Mouse (Mus musculus): ENCODE data around the gene Thnsl2.

The Thnsl2 gene

DNA sequence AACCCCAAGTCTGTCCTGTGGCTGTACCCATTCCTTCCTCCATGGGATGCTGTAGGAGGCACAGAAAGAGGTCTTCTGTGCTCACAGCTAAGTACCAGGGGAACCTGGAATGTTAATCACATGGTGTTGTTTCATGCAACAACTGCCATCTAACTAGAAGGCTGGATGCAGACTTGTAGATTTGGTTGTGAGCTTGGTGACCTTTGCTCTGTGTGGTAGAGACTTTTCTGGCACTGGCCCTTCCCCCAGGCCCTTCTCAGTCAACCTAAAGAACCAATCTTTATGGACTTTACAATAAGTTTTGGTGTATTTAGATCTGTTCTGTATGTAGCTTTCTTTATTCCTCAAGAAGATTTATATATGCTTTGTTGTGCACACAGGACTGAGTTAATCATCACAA lies 13.2 kb downstream of the Thnsl2 start:
- DNase-seq (ENCODE audit: low spot score in 2 of 2): no peak

DNA sequence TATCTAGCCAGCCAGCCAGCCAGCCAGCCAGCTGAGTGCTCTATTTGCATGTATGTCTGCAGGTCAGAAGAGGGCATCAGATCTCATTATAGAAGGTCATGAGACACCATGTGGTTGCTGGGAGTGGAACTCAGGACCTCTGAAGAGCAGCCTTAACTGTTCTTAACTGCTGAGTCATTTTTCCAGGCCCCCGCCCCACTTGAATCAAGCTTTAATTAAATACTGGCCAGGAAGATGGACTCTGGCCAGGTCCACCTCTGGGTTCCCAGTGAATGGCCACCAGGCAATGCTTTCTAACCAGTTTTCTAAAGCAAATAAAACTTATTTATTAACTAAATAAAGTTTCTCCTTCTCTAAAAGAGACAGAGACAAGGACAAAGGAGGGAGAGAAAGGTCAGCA lies 14.0 kb downstream of the Thnsl2 start:
- DNase-seq (ENCODE audit: low spot score in 2 of 2): no peak

DNA sequence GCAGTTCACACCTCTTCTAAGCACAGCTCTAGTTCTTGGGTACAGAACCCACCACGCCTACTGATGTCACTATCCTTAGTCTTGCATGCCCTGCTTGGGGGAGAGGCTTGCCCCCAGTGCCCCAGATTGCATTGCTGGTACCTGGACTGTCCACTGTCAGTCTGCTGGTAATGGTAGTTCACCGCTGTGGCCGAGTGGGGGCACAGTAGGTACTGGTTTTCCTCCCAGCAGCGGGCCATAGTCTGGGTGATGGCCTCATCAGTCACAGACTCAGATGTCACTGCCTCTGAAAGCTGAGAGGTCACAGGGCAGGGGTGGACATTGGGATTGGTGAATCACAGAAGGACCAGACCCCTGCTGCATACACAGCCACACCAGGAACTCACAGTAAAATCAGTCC lies 15.2 kb downstream of the Thnsl2 start:
- DNase-seq (ENCODE audit: low spot score in 2 of 2): no peak

DNA sequence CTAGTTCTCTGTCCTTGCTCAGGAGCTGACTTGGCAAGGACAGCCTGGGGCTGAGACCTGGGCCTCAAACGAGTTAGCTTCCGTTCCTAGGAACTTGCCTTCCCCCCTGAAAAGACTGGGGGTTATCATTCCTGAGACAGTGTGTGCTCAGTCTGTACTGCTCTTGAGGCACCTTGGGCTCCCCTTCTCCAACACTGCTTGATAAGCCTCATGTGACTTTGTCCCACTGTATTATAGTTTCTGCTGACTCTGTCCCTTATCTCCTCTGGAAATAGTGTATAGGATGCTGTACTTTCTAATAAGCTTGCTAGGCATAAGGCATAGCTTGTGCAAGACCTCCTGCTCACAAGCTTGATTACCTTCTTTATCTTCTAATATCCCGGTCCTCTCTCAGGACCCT lies 17.9 kb downstream of the Thnsl2 start:
- DNase-seq (ENCODE audit: low spot score in 2 of 2): no peak

DNA sequence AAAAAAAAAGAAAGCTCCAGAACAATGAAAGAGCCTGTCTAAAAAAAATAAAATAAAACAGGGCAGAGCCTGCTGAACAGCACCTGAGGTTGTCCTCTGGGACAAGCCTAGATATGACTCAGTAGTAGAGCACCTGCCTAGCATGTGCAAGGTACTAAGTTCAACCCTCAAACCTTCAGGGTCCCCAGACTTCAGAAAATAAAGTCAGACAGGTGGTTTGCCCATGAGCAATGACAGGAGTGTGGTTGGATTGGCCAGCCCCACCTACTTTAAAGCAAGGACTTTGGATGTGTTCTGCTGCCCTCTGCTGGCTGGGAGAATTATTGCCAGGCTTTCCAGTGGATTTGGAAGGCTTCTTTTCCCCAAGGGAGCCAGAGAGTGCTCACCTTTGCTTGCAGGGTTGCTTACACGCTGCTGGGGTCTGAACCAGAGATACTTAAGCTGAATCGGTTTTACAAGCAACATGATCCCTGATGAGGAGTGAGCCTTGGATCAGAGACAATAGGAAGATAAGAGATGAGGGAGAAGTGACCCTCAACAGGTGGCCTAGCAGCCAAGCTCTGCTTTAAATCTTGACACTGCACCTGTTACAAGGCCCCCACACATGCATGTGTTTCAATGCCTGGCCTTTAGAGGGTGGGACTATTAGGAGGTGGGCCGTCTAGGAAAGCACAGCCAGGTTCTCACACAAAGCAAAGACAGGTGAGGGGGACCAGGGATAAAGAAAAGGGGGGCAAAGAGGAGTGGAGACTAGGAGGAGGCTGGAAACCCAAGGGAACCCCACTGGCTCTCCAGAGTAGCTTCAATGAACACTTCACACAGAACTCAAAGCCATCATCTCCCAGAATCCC lies 19.0 kb downstream of the Thnsl2 start:
- peak; percentile 43 to 79 for DNase-seq (ENCODE audit: low spot score in 2 of 2)

DNA sequence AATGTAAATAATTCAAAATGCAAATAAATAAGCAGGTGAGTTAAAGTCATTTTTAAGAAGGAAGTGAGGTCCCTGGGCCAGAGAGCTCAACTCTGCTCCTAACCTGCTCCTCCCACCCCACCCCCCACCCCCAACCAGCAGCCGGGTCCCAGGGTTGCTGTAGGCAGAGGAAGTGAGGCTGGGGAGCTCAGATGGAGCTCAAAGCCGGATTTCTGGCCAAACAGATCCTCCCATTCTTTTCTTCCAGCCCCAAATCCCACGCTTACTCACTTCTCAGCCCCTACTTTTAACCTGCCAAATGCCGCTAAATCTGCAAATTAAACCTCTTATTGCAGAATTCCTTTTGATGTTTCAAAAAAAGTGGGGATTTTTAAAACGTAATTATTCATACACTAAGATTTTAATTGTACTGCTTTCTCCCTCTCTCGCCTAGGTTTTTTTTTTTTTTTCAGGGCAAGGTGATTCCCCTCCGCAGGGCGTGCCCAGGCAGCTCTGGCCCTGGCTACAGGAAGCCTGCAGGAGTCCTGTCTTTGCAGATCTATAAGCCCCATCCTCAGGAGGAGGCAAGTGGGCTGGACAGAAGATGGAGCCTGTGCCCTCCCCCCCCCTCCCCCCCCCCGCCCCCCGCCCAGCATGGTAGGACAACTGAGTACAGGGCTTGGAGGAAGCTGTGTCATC lies 24.5 kb downstream of the Thnsl2 start:
- no peak for DNase-seq (ENCODE audit: low spot score in 2 of 2)

DNA sequence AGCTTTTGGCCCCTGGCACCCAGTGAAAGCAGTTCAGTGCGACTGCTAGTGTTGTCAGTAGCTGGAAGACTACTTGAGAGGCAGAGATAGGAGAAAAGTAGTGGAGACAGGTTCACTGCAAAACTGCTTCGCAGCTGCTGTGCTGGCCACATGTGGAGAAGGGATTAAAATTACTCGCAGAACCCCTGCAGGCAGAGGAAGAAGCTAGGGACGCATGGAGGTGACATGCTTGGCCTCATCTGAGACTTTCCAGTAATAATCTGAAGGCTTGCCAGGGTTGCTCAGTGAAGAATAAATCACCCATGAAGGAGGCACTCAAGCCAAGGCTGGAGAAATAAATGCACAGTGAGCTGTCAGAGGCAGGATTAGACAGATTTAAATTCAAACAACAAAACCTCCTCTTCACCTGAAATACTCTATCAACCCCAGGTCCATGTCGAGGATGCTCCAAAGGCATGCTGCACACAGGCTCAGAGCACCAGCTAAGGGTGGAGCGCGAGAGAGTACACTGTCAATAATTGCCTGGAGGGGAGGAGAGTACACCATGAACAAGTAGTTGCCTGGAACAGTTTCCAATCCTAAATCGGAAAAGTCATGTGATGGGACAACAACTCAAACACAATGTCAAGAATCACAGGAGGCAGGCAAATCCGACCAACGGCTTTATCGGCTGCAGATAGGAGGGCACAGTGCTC lies 32.7 kb downstream of the Thnsl2 start:
- no peak for DNase-seq (ENCODE audit: low spot score in 2 of 2)

DNA sequence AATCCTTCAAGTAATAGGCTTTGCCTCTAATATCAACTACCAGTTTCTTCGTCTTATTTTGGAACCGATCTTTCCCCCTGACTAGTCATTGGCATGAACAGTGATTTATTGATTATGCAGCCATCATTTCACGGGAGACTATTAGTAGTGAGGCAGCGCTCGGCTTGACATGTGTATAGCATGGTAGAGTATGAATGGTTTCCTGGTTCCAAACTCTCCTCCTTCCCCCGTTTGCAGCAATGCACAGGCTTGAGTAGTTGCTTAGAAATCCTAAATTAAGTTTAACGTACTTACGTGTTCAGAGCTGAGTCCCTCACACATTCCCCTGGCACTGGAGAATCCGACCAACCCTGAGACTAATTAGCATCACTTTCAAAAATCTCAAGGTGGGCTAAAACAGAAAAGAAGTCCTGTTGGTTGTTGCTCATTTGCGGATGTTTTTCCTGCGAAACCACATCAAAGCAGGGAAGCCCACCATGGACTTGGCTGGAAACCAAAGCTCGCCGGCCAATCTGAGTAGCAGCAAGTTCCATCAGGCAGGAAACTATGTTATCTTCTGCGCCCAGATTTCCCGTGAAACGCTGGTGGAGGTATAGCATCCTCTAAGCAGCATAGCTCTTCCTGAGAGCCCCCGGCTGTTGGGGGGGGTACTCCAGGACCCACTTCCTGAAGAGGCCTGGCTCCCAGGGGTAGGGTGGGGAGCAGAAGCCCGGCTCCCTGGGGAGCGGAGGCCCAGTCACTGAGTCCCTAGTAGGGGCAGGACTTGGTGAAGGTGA lies 37.9 kb downstream of the Thnsl2 start:
- DNase-seq (ENCODE audit: low spot score in 2 of 2): no peak

DNA sequence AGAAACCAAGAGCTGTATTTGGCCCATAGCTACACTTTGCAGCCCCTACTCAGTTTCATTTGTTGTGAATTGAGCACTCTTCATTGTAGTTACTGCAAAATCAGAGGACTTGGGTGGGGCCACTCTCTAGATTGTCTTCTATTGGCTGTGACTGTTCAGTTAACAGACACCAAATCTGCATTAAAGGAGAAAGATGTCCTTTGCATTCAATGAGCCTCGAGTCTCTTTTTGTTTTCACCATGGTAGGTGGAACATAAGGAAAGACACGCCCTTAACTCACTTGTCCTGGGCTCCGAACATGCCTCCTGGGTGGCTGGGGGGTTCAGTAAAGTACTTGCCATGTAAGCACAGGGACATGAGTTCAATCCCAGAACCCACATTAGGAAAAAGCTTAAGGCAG lies 48.1 kb downstream of the Thnsl2 start:
- no peak for DNase-seq (ENCODE audit: low spot score in 2 of 2)

DNA sequence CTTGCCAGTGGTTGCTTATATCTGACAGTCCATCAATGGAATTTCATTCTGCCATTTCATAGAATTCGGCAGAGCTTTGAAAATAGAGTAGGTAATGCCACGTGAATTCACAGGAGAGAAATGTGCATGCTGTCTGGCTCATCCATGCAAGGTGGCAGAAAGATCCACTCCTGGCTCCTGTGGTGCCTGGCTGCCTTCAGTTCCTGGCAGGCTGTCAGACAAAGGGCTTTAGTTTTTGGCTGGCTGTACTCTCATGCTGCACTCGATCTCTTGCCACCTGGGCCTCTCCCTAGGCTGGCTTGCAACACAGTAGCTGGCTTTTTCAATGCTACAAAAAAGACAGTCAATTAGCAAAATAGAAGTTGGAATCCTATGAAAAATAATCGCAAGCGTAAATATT lies 49.5 kb downstream of the Thnsl2 start:
- DNase-seq (ENCODE audit: low spot score in 2 of 2): no peak

DNA sequence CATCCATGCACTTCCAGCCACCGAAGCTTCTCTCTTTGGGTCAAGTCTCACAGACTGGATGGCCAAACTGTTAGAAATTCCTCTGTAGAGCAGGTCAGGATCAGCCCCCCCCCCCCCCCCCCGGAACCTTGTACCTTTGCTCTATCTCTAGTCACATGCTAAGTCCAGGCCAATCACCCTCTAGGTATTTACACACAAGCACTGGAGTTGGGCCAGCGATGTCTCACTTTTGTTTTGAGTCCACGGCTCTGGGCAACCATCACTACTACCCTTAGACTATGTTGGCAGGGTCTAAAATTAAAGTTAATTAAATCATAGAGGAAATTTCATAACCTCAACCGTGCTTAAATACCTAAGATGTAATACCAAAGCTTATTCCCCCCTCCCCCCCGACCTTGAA lies 50.6 kb downstream of the Thnsl2 start:
- no peak for DNase-seq (ENCODE audit: low spot score in 2 of 2)

DNA sequence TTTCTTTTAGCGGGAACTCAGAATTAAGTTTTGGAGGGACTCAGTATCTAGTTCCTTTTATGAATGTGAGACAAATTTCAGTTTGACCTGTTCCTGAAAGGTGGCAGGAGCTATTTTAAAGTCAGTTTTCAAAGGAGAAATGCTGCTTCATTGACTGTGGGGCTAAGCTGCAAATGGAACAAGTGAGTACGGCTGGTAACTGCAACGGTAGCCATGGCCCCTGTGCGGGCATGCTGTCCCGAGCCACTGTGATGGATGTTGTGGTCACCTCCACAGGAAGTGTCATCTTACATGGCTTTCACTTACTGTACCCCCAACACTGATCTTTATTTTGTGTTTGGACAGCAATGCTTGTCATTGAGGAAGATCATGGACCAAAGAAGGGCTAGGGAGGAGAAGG lies 53.8 kb downstream of the Thnsl2 start:
- no peak for DNase-seq (ENCODE audit: low spot score in 2 of 2)

DNA sequence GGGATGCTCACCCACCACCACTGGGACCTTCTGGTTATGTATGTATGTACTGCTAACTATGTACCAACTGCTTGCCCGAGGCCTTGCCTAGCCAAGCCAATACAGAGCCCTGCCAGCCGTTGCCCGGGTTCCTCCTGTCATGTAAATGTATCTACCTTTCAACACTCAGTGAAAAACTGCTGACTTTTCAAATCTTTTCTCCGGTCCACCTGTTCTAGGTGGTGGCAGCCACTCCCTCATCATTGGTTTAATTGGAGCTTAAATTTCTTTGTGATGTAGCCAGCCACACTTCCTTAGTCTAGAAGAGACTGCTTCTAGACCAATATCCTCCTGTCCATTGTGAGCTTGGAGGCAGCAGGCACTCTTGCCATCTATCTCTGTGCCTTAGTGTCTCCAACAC lies 54.5 kb downstream of the Thnsl2 start:
- no peak for DNase-seq (ENCODE audit: low spot score in 2 of 2)

DNA sequence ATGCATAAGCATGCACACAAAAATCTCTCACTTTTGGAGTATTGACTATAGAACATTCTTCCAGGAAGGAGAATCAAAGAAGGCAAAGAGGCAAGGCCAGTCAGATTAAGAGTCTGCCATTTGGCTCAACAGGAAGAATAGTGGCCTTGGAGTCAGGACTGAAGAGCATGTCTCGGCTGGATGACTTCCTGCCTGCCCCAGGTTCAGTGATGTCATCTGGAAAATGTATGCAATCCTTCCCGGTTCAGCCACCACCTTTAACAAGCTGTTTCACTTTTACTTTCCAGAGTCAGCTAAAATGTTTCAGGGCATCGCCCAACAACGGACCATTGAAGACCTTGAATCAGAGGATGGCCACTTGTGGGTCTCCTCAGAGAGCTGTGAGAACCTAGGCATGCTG lies 55.2 kb downstream of the Thnsl2 start:
- no peak for DNase-seq (ENCODE audit: low spot score in 2 of 2)

DNA sequence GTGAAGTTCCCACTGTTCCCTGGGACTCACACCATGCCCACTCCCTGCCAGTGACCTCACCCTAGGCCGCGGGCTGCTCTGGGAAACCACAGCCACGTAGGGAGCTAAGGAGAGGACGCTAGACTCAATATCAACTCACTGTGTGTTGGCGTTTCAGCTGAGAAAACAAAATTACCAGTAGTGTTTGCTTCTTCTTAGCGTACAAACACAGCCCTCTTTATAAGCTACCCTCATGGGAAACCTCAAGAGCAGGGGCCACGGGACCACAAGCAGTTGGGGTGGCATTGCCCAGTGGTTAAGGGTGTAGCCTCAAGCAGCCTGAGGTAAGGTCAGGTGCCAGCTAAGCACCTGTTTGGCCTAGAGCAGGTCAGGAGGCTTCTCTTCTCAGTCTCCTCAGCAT lies 60.8 kb downstream of the Thnsl2 start:
- no peak for DNase-seq (ENCODE audit: low spot score in 2 of 2)

DNA sequence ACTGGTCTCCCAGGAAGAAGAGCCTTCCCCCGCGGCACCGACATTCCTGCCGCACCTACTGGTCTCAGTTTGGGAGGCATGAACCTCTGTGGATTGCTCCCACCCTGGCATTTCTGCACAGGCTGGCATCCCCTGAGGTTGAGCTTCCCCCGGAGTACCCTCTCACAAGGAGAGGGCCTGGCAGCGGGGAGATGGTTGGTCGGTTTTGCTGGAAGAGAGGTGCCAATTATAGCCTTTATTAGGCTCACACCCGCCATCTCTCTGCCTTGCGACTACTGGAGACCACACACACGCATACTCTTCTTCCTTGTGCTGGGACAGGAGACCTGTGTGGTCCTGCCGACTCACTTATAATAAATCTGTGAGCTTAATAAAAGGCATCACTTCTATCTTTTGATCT lies 62.2 kb downstream of the Thnsl2 start:
- DNase-seq (ENCODE audit: low spot score in 2 of 2): no peak

DNA sequence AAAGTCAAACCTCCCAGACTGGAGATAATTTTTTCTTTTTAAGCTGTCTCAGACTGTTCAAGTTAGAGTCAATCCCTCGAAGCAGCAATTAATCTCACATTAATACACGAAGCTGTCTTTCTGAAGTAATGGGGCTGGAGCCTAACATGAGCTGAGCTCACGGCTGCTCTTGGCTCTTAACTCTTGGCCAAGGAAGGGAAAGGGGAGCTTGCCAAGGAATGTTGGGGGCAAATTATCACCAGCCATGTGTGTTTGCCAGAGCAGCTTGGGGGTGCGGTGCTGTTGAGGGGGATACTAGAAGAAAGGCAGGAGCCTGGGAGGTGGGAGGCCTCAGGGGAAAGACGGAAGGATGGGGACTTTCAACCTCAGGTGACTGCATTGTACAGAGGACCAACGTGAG lies 63.0 kb downstream of the Thnsl2 start:
- DNase-seq (ENCODE audit: low spot score in 2 of 2): no peak

All from spleen, postnatal 4 days (tissue).